Mouse (Mus musculus) spleen, adult 12 weeks (tissue): Measurements from ENCODE around the gene Pik3r5.

ENCODE experiments used
- DNase-seq: peaks from one replicate; pipeline ENCODE4 v3.0.0; 2022; ENCODE audit warnings: low spot score

The Pik3r5 gene

GRCm38 (mm10) chr11:68451282-68451735 is 19.4 kb downstream of the Pik3r5 start:
- DNase-seq, result peak; percentile 38

- no peak for DNase-seq
Measured at GRCm38 (mm10) chr11:68451747-68452405, 20.0 kb downstream of the Pik3r5 start.

GRCm38 (mm10) chr11:68452740-68453139 is 20.8 kb downstream of the Pik3r5 start:
- no peak for DNase-seq

- no peak for DNase-seq
Measured at GRCm38 (mm10) chr11:68453301-68453700, 21.4 kb downstream of the Pik3r5 start.

GRCm38 (mm10) chr11:68458086-68458485 is 26.2 kb downstream of the Pik3r5 start:
- DNase-seq, result no peak

- DNase-seq, result no peak
Measured at GRCm38 (mm10) chr11:68459021-68459420, 27.1 kb downstream of the Pik3r5 start.

- no peak for DNase-seq
Measured at GRCm38 (mm10) chr11:68459486-68459885, 27.6 kb downstream of the Pik3r5 start.

GRCm38 (mm10) chr11:68462716-68463115 is 30.8 kb downstream of the Pik3r5 start:
- no peak for DNase-seq

GRCm38 (mm10) chr11:68464260-68464659 is 32.3 kb downstream of the Pik3r5 start:
- no peak for DNase-seq

- DNase-seq, result no peak
Measured at GRCm38 (mm10) chr11:68465090-68465489, 33.2 kb downstream of the Pik3r5 start.

- no peak for DNase-seq
Measured at GRCm38 (mm10) chr11:68467441-68467840, 35.5 kb downstream of the Pik3r5 start.

- no peak for DNase-seq
Measured at GRCm38 (mm10) chr11:68467962-68468612, 36.2 kb downstream of the Pik3r5 start.

GRCm38 (mm10) chr11:68468886-68469285 is 37.0 kb downstream of the Pik3r5 start:
- DNase-seq, result no peak

GRCm38 (mm10) chr11:68472162-68472849 is 40.4 kb downstream of the Pik3r5 start:
- no peak for DNase-seq

GRCm38 (mm10) chr11:68474600-68474999 is 42.7 kb downstream of the Pik3r5 start:
- no peak for DNase-seq

- no peak for DNase-seq
Measured at GRCm38 (mm10) chr11:68475676-68476075, 43.8 kb downstream of the Pik3r5 start.

- DNase-seq, result no peak
Measured at GRCm38 (mm10) chr11:68477661-68478060, 45.7 kb downstream of the Pik3r5 start.

- no peak for DNase-seq
Measured at GRCm38 (mm10) chr11:68478574-68478981, 46.7 kb downstream of the Pik3r5 start.

GRCm38 (mm10) chr11:68480660-68481059 is 48.7 kb downstream of the Pik3r5 start:
- DNase-seq, result no peak

GRCm38 (mm10) chr11:68482001-68482400 is 50.1 kb downstream of the Pik3r5 start:
- DNase-seq, result no peak

- DNase-seq, result no peak
Measured at GRCm38 (mm10) chr11:68483213-68483612, 51.3 kb downstream of the Pik3r5 start.

GRCm38 (mm10) chr11:68484431-68484830 is 52.5 kb downstream of the Pik3r5 start:
- DNase-seq, result no peak
